Mouse (Mus musculus): ENCODE data around the gene Ptprcap.

- no peak for TF ChIP-seq POLR2A (IDR thresholded peaks at IDR 0.05; ENCODE audit: low read depth, low read length)
- TF ChIP-seq CTCF (conservative IDR thresholded peaks at IDR 0.05; ENCODE audit: insufficient read depth, insufficient read length, low read depth, low read length), result no peak
Observed at GRCm38 (mm10) chr19:4131075-4131474, 22.3 kb upstream of the Ptprcap start.
